Mouse (Mus musculus) liver, embryonic 16.5 days (tissue): Measurements from ENCODE around the gene Tmem79. TPM values are rescaled to one million over a fixed set of nuclear protein-coding genes. Genes with fewer than 3 reads are reported as not detected.
"Not testable (repeated sequence)": the region's sequence is repeated elsewhere in the genome, so short reads cannot be mapped to it uniquely, and the experiment has no call there.

Source experiments
- ATAC-seq: fragments of 200-750 bp; cut with Nextera tagmentation; 2 replicates; pipeline ENCODE4 v1.8.0; 2017; ENCODE audit warnings: low read depth, mild to moderate bottlenecking, moderate number of reproducible peaks, moderate library complexity
- H3K27ac ChIP-seq: fragments of 300-500 bp; sonication (generic); 2 replicates; pipeline ENCODE4 v1.5.1; 2014; ENCODE audit warnings: mild to moderate bottlenecking, low read length
- H3K27me3 ChIP-seq: fragments of 300-500 bp; sonication (generic); 2 replicates; pipeline ENCODE4 v1.6.1; 2014; ENCODE audit warnings: low read depth, low read length, mixed read lengths; ENCODE audit not compliant: control insufficient read depth, insufficient read depth
- H3K36me3 ChIP-seq: fragments of 300-500 bp; sonication (generic); 2 replicates; pipeline ENCODE4 v1.6.1; 2014; ENCODE audit warnings: mild to moderate bottlenecking; ENCODE audit not compliant: control insufficient read depth, insufficient read depth
- H3K4me1 ChIP-seq: fragments of 300-500 bp; sonication (generic); 2 replicates; pipeline ENCODE4 v1.6.1; 2014; ENCODE audit warnings: low read depth, low read length, mixed read lengths; ENCODE audit not compliant: control insufficient read depth
- H3K4me2 ChIP-seq: fragments of 300-500 bp; sonication (generic); 2 replicates; pipeline ENCODE4 v1.6.1; 2014; ENCODE audit warnings: low read depth, low read length, mixed read lengths
- H3K4me3 ChIP-seq: fragments of 300-500 bp; sonication (generic); 2 replicates; pipeline ENCODE4 v1.5.1; 2014; ENCODE audit warnings: low read depth, mild to moderate bottlenecking, low read length
- H3K9ac ChIP-seq: fragments of 300-500 bp; sonication (generic); 2 replicates; pipeline ENCODE4 v1.6.1; 2014; ENCODE audit warnings: low read depth, low read length
- H3K9me3 ChIP-seq: fragments of 300-500 bp; sonication (generic); replicated peaks from 2 replicates; pipeline ENCODE4 v1.6.1; 2016; ENCODE audit warnings: low read length; ENCODE audit not compliant: control insufficient read depth
- WGBS: fragments of 180-500 bp; shearing (Covaris S2); extraction: QIAGEN DNeasy Blood & Tissue Kit; methylation state at CpG from one replicate; pipeline ENCODE4 v1.1.7; 2014; ENCODE audit not compliant: insufficient replicate concordance; 5-methylcytosine and 5-hydroxymethylcytosine counted together
- polyA plus RNA-seq: library from polyadenylated mRNA; unstranded; fragments of >200 nt; fragmentation: Nextera tagmentation; extraction: Ambion mirVana; gene quantifications from 2 replicates; pipeline ENCODE4 v1.2.1, GENCODE M21; 2015

Gene Tmem79
- polyA plus RNA-seq, 1 experiment from 2014 or later, result 1.4 TPM

DNA sequence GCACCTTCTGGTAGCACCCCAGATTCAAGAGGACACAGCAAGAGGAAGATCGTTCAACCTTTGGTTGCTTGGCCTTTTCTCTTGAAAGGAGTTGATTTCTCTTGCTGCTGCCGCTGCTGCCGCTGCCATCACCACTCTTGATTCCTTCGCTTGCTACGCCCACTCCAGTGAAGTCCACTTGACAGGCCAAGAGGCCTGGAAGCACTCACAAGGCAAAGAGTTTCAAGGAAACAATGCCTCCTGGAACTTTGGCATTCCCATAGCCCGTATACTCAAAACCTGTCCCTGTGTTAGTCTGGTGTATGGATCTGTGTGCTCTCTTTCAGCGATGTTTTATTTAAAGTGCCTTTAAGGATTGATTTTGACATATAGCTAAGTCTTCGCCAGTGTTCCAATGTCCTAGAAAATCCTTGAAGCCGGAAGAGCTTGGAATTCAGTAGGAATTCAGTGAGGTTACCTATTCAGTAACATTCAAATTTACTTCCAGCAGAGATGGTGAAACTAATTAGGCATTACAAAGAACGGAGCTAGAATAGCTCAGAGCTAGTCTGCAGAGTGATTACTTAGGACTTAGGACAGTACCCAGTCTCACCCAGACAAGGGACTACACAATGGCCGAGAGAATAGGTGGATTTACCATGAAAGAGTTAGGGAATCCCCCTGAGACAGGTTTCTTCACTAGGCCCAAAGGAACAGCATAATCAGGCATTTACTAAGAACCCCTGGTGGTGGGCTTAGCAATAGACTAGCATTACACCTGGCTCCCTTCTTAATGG, 54.6 kb downstream of the Tmem79 start:
- not testable (repeated sequence) for ATAC-seq, H3K27me3 ChIP-seq, H3K4me3 ChIP-seq

DNA sequence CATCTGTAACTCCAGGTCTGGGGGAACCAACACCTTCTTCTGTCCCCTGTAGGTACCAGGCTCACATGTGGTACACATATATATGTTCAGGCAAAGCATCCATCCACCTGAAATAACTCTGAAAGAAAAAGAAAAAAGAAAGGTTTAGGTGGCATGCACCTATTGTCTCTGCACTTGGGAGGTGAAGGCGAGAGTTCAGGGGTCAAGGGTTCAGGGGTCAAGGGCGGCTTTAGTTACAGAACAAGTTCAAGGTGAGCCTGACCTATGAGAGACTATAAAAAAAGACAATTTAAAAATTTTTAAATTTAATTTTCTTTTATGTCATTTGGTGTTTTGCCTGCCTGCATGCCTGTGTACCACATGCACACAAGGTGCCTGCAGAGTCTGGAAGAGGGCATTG, 55.9 kb downstream of the Tmem79 start:
- WGBS, result 67% methylated on average over 2 of the region's 2 CpGs
- Histone ChIP-seq H3K4me3 (no peak overlapping the region), H3K4me1 (no peaks in the 10 kb centered on the region), H3K27ac (no peak overlapping the region), H3K9ac (no peak overlapping the region), H3K4me2 (no peak overlapping the region), H3K27me3 (no peaks in the 10 kb centered on the region), H3K36me3 (no peaks in the 10 kb centered on the region), H3K9me3 (no peaks in the 10 kb centered on the region)
- ATAC-seq, result no peak

More for the DNA sequence above, 54.6 kb downstream of the Tmem79 start:
- H3K27ac ChIP-seq, H3K4me1 ChIP-seq, H3K9me3 ChIP-seq, H3K4me2 ChIP-seq, H3K9ac ChIP-seq, H3K36me3 ChIP-seq: not testable (repeated sequence)
- WGBS, result 61% methylated on average over 11 of the region's 11 CpGs

Other genes with a start within 250 kb of the Tmem79 start
- gene Mef2d, start 193.8 kb downstream of the Tmem79 start, polyA plus RNA-seq, result 5.2 and 7.9 TPM in 2 replicates
- gene Rhbg, start 81.4 kb downstream of the Tmem79 start, polyA plus RNA-seq, result 4.8 and 6.3 TPM in 2 replicates
- 0.35 TPM in 1 of 2 replicates, not detected in the other for gene Gm38392, start 48.9 kb downstream of the Tmem79 start, polyA plus RNA-seq
- gene Tsacc, start 39.1 kb downstream of the Tmem79 start, polyA plus RNA-seq, result 4.1 and 4.7 TPM in 2 replicates
- gene Cct3, start 39.0 kb downstream of the Tmem79 start, polyA plus RNA-seq, result 213 and 227 TPM in 2 replicates
- gene Glmp, start 11.1 kb downstream of the Tmem79 start, polyA plus RNA-seq, result 97.1 and 97.9 TPM in 2 replicates
- 27.7 and 30.8 TPM in 2 replicates for gene Smg5, start 112 bp upstream of the Tmem79 start, polyA plus RNA-seq
- gene Paqr6, start 28.4 kb upstream of the Tmem79 start, polyA plus RNA-seq, result 5.9 and 7.0 TPM in 2 replicates
- gene Bglap3, start 36.6 kb upstream of the Tmem79 start, polyA plus RNA-seq, result 0.15 and 0.69 TPM in 2 replicates
- gene Bglap2, start 42.6 kb upstream of the Tmem79 start, polyA plus RNA-seq, result not detected in 2 replicates
- not detected in 2 replicates for gene Bglap, start 48.3 kb upstream of the Tmem79 start, polyA plus RNA-seq
- 69.7 and 76.8 TPM in 2 replicates for gene Pmf1, start 74.2 kb upstream of the Tmem79 start, polyA plus RNA-seq
- 10.0 and 11.8 TPM in 2 replicates for gene Slc25a44, start 89.0 kb upstream of the Tmem79 start, polyA plus RNA-seq
- gene Sema4a, start 125.0 kb upstream of the Tmem79 start, polyA plus RNA-seq, result 27.0 and 29.1 TPM in 2 replicates
- gene Lmna, start 173.8 kb upstream of the Tmem79 start, polyA plus RNA-seq, result 123 and 131 TPM in 2 replicates
- 0.44 and 0.53 TPM in 2 replicates for gene Mex3a, start 196.2 kb upstream of the Tmem79 start, polyA plus RNA-seq
- gene Rab25, start 212.2 kb upstream of the Tmem79 start, polyA plus RNA-seq, result 0.32 and 1.1 TPM in 2 replicates
- gene Lamtor2, start 216.9 kb upstream of the Tmem79 start, polyA plus RNA-seq, result 98.6 and 107 TPM in 2 replicates
- gene Ubqln4, start 217.6 kb upstream of the Tmem79 start, polyA plus RNA-seq, result 14.8 and 16.4 TPM in 2 replicates
- 171 and 190 TPM in 2 replicates for gene Ssr2, start 239.7 kb upstream of the Tmem79 start, polyA plus RNA-seq